Mouse (Mus musculus) gastrocnemius, adult 18-20 months (tissue): ENCODE measurements around the gene Tm4sf1. TPM values are rescaled to one million over a fixed set of nuclear protein-coding genes. Genes with fewer than 3 reads are reported as not detected.

Source experiments
- DNase-seq: peaks from one replicate; pipeline ENCODE4 v3.0.0; 2021; ENCODE audit warnings: low spot score
- total RNA-seq, 2 experiments: library from RNA; stranded (reverse); gene quantifications; 2 replicates each; pipeline ENCODE4 v1.2.3; 2021

Tm4sf1 gene
- total RNA-seq, 2 experiments from 2014 or later = 10.0 to 24.2 TPM

DNA sequence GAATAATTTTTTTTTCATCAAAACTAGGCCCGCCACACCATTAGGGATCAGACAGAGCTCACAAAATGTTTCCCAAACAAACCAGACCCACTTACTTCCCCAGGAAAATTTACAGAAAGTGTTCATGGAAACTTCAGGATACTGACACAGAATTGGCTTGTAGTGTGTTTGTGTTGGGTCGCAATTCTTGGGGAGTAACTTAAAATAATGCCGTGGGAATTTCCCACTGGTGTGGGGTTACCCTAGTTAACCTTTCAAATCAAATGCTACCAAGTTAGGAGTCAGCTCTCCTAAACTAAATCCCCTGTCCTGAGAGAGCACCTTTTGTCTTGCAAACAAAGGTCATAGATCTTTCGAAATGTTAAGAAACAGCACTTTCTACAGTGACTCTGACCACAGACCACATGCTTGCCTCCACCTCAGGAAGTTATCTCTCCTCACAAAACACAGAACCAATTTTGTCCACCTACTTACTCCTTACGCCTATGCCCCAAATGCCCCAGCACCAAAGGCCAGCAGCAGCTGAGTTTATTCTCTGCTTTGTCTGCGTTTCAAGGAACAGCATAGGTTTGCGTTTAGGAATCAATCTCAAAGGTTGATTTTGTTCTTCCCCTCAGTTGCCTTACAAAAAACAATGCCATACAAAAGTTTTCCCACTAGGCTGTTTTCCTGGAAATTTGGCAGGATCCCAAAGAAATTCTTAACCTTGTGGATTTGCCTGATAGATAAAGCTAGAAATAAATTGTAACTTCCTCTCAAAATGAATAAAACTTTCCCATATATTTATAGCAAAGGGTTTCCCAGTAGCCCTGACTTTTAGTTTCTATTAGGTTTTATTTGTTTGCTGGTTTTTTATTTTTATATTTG is 13.7 kb downstream of the Tm4sf1 start:
- DNase-seq = no peak

DNA sequence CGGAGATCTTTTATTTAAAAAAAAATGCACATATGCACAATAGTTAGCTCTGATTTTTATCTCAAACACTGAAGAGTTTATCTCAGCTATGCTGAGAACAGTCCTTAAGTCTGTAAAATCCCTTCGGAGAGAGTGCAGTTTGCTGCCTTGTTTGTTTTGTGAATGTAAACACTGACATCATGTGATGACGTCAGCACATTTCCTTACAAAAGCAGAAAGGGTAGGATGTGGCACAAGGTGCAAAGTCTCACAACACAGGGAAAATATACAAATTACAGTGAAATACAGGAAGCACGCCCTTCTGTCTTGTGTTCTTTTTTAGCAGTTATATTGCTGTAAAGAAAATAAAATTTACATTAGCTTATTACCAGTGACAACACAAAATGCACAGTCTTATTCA is 14.3 kb downstream of the Tm4sf1 start:
- no peak for DNase-seq

DNA sequence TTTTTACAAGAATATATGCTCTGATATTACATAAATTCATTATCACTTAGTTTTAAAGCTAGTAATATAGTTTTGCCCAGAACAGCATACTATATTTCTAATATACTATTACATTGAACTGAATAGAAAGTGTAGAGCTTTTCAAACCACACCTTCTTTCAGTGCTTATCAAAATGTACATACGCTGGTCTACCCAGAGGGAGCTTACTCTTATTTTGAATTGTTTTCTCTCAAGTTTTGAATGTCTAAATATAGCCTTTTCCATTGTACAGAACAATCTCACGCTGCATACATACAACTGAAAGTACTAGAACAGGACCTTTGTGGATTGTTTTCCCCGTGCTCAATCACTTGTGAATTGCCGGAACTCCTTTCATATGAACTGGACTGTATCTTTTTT is 23.6 kb downstream of the Tm4sf1 start:
- no peak for DNase-seq

DNA sequence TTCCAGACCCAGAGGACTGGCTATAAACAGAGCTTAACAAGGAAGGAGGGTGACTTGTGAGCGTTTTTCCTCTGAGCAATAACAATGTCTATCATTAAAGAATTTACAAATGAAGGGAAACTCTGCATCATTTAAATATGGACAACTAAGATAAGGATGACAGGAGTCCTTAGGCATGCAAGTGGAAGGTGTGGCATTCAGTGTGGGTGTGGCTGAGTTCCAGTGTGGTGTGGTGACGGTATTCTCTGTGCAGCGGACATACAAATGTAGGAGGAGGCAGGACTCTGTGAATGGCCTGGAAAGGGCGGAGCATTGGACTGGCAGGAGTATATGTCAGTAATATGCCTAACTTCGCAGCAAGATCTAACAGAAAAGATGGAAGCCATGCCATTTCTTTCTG is 24.3 kb downstream of the Tm4sf1 start:
- DNase-seq = no peak

DNA sequence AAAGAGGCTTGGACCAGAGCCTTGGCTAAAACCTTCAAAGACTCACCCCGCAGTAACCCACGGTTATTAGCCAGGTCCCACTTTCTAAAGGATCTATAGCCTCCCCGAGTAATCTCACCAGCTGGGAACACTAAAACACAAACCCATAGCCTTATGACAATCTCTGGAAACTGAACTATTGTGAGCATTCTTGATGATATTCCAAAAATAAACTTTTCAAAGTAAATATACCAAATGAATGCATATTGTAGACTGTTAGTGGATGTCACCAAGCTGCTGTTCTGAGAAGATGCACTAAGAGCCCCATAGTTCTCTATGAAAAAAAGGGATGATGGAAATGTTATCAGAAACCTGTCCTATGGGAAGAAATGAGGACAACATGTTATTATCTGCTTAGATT is 25.0 kb downstream of the Tm4sf1 start:
- no peak for DNase-seq

DNA sequence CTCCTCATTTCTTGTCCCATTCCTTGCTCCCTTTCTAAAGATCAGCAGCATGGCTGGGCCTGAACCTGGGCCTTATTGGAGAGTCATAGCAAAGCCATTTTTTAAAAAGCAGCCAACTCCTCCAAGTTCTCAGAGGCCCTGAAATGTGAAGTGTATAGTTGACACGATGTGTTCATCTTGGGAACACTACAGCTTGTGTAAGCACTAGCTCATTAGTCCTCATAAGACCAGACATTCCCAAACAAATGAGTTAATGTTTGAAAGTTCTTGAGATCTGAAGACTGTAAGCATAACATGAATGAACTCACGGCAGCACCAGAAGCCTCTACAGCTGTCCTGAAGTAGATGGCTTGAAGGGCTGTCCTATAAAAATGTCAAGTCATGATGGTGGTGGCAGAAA is 32.8 kb downstream of the Tm4sf1 start:
- no peak for DNase-seq

DNA sequence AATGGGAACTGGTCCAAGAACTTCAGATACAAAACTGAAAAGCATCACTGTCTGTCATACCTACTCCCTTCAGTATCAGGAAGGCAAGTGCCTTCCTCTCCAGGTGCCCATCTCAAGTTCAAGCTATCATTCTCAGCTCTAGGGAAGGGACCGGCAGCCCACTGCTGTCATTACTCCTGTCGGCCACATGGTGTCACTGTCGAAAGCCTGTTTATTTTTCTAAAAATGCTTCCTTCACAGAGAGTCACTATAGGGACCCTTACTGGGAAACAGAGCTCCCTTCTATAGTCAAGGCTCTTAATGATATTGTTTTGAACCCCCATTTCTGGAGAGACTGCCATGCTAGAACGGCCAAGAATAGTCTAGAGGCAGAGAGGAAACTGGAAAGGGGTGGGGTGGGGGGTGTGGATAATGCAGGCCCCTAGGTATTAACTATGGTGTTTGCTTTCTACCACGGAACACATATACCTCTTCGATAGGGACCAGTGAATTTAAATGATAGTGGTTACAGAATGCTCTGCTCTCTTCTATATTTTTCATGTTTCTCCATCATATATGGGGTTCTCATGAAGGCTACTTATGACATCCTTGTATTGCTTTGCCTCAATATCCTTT is 34.1 kb downstream of the Tm4sf1 start:
- peak; percentile 33 for DNase-seq

DNA sequence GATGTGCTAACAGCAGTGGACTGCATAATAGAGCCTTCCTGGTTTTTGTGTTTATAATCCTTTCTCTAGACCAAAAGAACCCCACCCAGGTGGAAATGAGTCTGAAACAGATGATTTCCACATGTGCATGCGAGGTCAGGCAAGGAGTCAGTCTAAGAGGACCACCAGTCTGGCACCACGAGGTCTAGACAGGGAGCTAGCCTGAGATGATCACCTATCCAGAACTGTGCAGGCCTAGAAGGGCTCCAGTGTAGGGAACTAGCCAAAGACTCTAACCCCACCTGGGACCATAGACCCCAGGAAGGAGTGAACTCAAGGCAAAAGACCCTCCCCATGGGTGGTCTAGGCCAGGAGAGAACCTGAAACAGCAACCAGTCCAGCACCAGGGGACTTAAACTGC is 48.7 kb downstream of the Tm4sf1 start:
- peak; percentile 6 for DNase-seq

DNA sequence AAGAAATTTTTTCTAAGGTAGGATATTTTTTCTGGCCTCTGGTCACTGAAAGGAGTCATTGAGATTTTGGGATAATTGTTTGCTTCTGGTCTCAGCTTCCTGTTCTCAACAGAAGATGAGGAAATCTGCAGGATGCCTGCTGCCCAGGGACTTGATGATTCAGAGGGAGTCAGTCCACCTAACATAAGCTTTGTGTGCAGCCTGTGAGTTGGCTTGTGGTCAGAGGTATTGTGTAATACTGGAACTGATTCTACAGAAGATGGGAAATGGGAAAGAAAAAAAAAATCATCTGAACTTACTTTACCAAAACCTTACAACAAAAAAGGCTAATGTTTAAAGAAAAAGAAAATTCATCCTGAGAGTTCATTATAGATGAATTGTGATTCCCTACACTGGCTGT is 49.2 kb downstream of the Tm4sf1 start:
- DNase-seq = peak; percentile 62

DNA sequence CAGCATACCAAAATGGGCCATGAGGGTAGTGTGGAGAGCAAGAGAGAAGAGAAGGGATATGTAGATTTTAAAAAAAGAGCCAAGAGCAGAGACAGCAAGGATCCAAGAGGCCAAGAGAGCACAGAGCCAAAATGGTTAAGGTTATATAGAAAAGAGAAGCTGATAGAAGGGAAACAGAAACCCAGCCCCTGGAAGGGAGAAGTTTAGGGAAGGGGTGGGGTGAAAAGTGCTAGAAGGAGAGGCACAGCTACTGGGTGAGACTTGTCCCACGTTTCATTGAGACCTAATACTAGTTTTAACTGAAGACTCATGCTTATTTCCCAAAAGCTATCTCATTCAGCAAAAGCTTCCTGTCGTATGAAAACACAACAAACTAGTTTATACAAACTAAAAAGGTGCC is 56.5 kb downstream of the Tm4sf1 start:
- DNase-seq = no peak

Other genes starting within 250 kb of the Tm4sf1 start
- not detected for gene Tm4sf4, start 123.3 kb upstream of the Tm4sf1 start, total RNA-seq